Mouse (Mus musculus) cerebellum, postnatal 36 days (tissue): ENCODE measurements at regions not wholly inside any gene's neighbourhood (a gene's known extent, or its start where the extent isn't known, plus 50 kb on each side); places are given as distances from the start of the nearest gene placed in this dataset.
"Not testable (repeated sequence)": the region's sequence is repeated elsewhere in the genome, so short reads cannot be mapped to it uniquely, and the experiment has no call there.

Source experiments
- DNase-seq, 2 experiments: peaks; one replicate each; pipeline ENCODE4 v3.0.0; 2021 to 2022; ENCODE audit warnings: mixed read lengths in 2 of 2

DNA sequence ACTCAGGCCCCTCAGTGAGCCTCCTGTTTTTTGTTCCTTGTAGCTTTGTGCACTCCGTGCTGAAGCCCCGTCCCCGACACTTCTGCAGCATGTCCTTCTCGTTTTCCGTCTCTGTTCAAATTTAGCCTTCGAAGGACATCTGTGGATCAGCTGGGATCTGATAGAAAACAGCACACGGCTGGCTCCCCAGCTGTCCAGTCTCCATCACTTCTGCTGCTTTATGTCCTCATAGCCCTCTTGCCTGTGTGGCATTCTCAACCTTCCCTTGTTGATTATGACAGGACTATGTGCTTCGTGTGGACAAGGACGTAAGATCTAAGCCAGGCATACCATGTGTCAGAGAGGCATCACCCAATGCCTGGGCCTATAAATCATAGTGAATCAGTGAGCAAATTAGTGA, 247.1 kb upstream of the Myo3a start:
- DNase-seq: no peak

DNA sequence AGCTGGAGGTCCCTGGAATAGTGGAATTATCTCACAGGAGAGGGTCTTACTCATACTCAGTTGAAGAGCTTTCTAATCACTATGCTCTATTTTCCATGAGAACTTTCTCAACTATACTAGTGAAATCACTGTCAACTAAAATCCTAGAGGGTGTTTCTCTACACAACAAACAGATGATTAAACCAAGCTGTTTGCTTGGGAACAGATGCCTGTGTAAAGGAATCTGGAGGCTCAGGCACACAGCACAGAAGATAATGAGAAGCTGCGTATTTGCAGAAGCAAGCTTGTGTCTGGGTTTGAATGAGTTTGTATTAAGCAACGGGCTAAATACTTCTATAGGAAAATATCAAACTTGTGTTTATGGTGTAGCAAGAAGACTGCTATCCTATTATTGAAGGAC, 202.9 kb upstream of the Myo3a start:
- no peak for DNase-seq

- no peak for DNase-seq
These were observed 200.5 kb upstream of the Myo3a start for GRCm38 (mm10) chr2:22026794-22027193.

DNA sequence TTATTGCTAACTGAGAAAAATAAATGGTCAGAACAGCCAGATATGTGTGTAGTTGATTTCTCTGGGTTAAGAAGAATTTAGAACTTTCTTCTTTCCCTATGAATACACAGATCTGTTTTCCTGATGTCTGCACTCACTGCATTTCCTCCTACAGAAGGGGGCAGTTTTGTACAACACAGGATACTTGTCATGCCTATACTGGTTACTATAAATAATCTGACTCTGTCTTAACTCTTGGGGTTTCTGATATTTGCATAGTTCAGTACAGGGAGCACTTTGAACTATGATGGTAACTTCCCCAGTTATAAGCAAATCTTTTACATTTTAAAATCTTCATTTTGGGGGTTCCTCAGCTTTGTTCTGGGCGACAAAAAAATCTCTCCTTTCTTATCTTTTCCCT, 198.7 kb upstream of the Myo3a start:
- no peak for DNase-seq

DNA sequence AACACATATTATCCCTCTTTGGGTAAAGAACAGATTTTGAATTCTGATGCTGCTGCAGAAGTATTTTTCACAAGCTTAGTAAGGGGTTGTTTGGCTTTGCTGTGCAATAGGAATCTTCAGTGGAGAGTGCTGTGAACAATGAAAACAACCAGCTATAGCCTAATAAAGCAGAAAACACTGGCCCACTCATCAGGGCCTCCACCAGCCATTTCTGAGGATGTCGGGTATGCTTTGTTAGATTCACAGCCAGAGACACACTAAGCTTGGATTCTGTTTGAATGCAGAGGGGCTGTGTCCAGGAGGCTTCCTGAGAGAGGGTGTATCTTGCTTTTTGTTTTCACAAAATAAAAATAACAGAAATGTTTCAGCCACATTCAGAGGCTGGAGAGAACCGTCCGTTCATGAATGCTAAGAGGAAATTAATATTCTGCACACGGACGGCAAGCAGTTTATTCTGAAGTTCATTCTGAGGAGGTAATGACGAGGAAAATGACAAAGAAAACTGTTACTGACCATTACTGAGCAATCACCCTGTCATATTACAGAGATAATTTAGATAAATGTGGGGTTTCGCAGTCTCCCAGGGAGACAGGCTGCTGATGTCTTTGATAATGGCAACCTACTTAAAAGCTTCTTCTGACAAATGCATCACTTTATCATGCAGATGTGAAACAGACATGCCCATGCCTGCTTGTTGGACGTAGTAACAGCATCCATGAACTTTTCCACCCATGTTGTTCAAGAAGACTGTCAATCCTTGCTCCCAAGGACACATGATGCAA, 198.1 kb upstream of the Myo3a start:
- no peak for DNase-seq

DNA sequence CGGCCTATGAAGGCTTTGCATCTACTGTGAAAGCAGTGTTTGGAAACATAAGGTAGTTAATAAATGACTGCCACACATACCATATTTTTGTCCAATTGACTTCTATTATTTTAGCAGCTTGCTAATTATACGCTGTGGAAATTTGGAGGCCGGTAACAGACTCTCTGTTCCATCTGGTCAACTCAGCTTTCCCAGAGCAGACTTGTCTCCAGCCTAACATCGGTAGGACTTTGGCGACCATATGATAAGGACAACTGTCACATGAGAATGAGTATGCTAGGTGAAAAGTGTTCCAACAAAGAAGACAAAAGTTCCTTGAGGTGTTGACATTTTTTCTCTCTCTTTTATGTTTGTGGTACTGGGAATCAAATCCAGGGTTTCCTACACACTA, 197.5 kb upstream of the Myo3a start:
- DNase-seq: no peak

- no peak for DNase-seq
These were observed 190.5 kb upstream of the Myo3a start for GRCm38 (mm10) chr2:22036841-22037240.

DNA sequence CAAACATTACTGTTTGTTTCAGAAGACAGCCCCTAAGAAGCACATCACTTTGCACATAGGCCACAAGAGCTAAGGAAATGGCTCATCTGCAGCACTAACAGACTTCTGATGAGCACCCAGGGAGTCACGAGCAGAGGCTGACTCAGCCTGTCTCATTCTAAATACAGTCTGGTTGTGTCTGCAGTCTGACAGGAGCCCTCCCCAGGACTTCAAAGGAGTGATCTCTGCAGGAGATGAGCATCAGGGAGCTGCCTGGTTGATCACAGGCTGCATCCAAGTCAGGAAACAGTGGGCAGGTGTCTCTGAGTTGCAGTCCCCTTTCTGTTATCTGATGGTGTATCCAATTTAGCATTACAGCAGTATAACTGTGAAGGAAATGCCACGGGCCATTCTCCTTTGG, 188.5 kb upstream of the Myo3a start:
- no peak for DNase-seq

DNA sequence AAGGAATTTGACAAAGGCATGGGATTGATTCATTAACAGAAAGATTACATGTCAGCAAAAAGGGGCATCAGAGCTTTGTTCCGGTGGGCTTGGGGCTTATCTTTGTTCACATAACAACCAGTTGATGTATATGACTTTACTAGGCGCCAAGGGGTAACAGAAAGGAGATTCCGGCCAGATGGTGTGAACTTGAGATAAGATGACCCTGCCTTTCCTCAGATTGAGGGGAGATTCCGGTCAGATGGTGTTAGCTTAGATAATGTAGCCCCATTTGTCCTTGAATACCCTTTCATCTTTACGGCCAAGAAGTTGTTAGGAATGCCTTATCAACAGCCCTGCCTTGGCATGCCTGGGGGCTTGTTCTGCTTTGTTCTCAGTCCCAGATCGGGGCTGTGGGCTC, 183.4 kb upstream of the Myo3a start:
- not testable (repeated sequence) for DNase-seq

GRCm38 (mm10) chr2:22044949-22045348, 182.4 kb upstream of the Myo3a start:
- DNase-seq: no peak

DNA sequence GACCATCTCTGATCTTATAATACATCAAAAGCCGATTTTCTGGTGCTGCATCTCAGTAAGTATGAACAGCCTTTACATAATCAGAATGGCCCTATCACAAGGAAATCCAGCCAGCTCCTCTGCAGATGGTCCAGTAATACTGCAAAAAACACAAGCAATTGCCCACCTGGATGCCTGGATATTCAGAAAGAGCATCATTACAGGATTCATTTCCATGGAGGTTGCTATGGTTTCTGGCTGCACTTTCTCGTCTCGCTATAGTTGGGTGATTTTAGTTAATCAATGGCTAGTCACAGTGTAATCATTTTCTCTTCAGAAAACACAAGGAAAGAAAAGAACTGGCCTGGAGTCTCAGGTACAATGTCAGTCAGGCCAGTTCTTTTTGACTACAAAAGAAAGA, 179.8 kb upstream of the Myo3a start:
- DNase-seq: no peak

GRCm38 (mm10) chr2:22066535-22066934, 160.8 kb upstream of the Myo3a start:
- no peak for DNase-seq

- DNase-seq: no peak
These were observed 130.5 kb upstream of the Myo3a start for GRCm38 (mm10) chr2:22096848-22097247.

GRCm38 (mm10) chr2:22105150-22105549, 122.2 kb upstream of the Myo3a start:
- DNase-seq: no peak

DNA sequence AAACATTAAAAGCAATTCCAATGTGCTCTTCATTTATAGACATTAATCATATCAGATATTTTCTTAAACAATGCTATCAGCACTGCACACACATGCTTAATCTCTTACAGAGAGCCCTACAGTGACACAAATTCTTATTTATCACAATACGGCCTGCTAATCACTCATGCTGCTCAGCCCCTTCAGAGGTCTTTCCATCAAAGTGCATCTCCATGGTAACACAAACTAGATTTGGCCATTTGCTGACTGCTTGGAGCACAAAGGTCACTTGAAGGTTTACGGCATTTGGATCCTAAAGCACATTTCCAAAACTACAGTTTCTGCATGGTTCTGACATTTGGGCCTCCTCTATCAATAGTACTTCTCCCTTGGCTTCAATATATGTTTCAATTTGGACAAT, 77.6 kb upstream of the Myo3a start:
- no peak for DNase-seq

DNA sequence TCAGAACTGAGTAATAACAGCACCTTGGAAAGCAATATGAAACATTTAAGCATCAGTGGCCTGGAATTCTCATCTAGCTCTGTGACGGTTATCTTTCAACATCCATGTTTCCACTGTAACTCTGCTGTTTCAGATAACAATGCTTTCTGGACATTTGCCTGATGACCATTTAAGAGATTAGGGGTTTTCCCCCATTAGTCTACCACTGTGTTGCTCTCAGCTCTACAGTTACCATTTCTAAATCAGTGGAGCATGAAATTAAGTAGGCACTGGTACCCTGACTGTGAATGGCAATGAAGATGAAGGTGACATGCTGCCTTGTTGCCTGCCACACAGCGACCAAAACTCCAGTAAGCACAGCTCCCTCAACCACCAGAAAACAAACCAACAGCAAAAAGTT, 70.7 kb upstream of the Myo3a start:
- DNase-seq: no peak

- DNase-seq: no peak
These were observed 61.9 kb upstream of the Myo3a start for GRCm38 (mm10) chr2:22165443-22165842.

- no peak for DNase-seq
These were observed 61.4 kb upstream of the Myo3a start for GRCm38 (mm10) chr2:22165919-22166318.
